ENCODE assay signal across 28 mouse cellular contexts in the genomic region with DNA sequence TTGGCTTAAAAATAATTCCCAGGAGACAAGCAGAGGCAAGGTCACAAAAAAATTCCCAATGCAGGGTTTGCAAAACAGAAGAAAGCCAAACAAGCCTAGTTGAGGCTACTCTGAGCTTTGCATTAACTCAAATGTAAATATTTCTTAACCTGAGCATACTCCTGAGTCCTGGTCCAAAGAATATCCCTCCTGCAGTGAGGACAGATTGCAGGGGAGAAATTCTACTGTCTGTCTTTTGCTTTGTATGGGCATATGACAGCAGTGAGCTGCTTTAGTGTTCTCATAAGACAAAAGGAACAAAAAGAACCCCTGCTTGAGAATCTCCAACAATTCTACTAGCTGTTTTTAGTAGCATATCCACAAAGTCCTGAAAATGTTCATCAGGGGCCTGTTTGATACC.
DNase-seq lines count a peak whose midpoint lies in the region; ATAC-seq lines count a peak whose summit lies in the region.
"Had no signal": no experiment of that assay in that cellular context is flagged by ENCODE, and none has a peak within 500 bp of the region (broad histone marks: within the 10 kb centered on the region; RNA-seq: fewer than 3 reads in every experiment).

No protein-coding gene starts in this region.

- no peaks in the 10 kb centered on the region for H3K27me3 ChIP-seq in liver, embryonic 16.5 days (ENCODE audit: control insufficient read depth, insufficient read depth, low read depth, low read length)
- H3K27me3 ChIP-seq in liver, embryonic 11.5 days (replicated peaks; ENCODE audit: control insufficient read depth, insufficient read depth, low read length) = no peaks in the 10 kb centered on the region
- H3K27me3 ChIP-seq in midbrain, embryonic 14.5 days (ENCODE audit: control insufficient read depth, insufficient read depth, low read length) = no peaks in the 10 kb centered on the region
- H3K27me3 ChIP-seq: embryonic facial prominence, embryonic 13.5 days; forebrain, embryonic 13.5 days; heart, embryonic 13.5 days had no signal

- no peaks in the 10 kb centered on the region for H3K36me3 ChIP-seq in liver, embryonic 16.5 days (ENCODE audit: control insufficient read depth, insufficient read depth)
- no peaks in the 10 kb centered on the region for H3K36me3 ChIP-seq in liver, embryonic 11.5 days (ENCODE audit: control insufficient read depth, insufficient read depth, low read length)
- no peaks in the 10 kb centered on the region for H3K36me3 ChIP-seq in midbrain, embryonic 14.5 days (ENCODE audit: control insufficient read depth, insufficient read depth, low read length)
- H3K36me3 ChIP-seq: embryonic facial prominence, embryonic 10.5 days; embryonic facial prominence, embryonic 13.5 days; forebrain, embryonic 10.5 days; heart, embryonic 10.5 days; heart, embryonic 13.5 days had no signal

- no peak overlapping the region for H3K4me3 ChIP-seq in liver, embryonic 16.5 days (ENCODE audit: low read depth, low read length)
- H3K4me3 ChIP-seq in liver, embryonic 11.5 days (ENCODE audit: low read depth, low read length) = no peak overlapping the region
- no peak overlapping the region for H3K4me3 ChIP-seq in midbrain, embryonic 14.5 days (replicated peaks; ENCODE audit: low read depth, low read length)
- H3K4me3 ChIP-seq: embryonic facial prominence, embryonic 10.5 days; embryonic facial prominence, embryonic 13.5 days; forebrain, embryonic 10.5 days; forebrain, embryonic 13.5 days; heart, adult 2 months; heart, embryonic 10.5 days; heart, embryonic 13.5 days had no signal

- ATAC-seq in liver, embryonic 16.5 days (ENCODE audit: low read depth) = peak; percentile 43; the same call in 1 of the 2 replicates
- no peak for ATAC-seq in liver, embryonic 11.5 days (replicated peaks; ENCODE audit: low FRiP score)
- ATAC-seq in midbrain, embryonic 14.5 days (ENCODE audit: low FRiP score, low TSS enrichment) = no peak
- ATAC-seq: activated CD4-positive, CD25-positive, alpha-beta regulatory T cell, adult 4 months; forebrain, embryonic 13.5 days; forebrain, embryonic 16.5 days; hindbrain, postnatal 0 days; inflammation-experienced regulatory T-cells, adult 6 months; intestine, embryonic 16.5 days had no signal

- no peak overlapping the region for H3K4me2 ChIP-seq in liver, embryonic 16.5 days (ENCODE audit: low read depth, low read length)
- no peak overlapping the region for H3K4me2 ChIP-seq in liver, embryonic 11.5 days
- no peak overlapping the region for H3K4me2 ChIP-seq in midbrain, embryonic 14.5 days (ENCODE audit: low read length)
- H3K4me2 ChIP-seq: embryonic facial prominence, embryonic 13.5 days; forebrain, embryonic 13.5 days; heart, embryonic 13.5 days; hindbrain, embryonic 14.5 days had no signal

- no peak overlapping the region for H3K9ac ChIP-seq in liver, embryonic 16.5 days (ENCODE audit: low read depth, low read length)
- H3K9ac ChIP-seq in liver, embryonic 11.5 days (ENCODE audit: low read depth, low read length) = no peak overlapping the region
- no peak overlapping the region for H3K9ac ChIP-seq in midbrain, embryonic 14.5 days (replicated peaks; ENCODE audit: low read length)
- H3K9ac ChIP-seq: embryonic facial prominence, embryonic 13.5 days; forebrain, embryonic 13.5 days; heart, embryonic 13.5 days; hindbrain, embryonic 14.5 days had no signal

- no peak overlapping the region for H3K27ac ChIP-seq in liver, embryonic 16.5 days (ENCODE audit: low read length)
- no peak overlapping the region for H3K27ac ChIP-seq in liver, embryonic 11.5 days (ENCODE audit: low read depth, low read length)
- no peak overlapping the region for H3K27ac ChIP-seq in midbrain, embryonic 14.5 days (replicated peaks; ENCODE audit: low read depth, low read length)
- H3K27ac ChIP-seq: embryonic facial prominence, embryonic 10.5 days; embryonic facial prominence, embryonic 13.5 days; forebrain, embryonic 10.5 days; forebrain, embryonic 13.5 days; heart, adult 2 months; heart, embryonic 10.5 days; heart, embryonic 13.5 days; hindbrain, embryonic 14.5 days; hindbrain, postnatal 0 days had no signal

- no peaks in the 10 kb centered on the region for H3K4me1 ChIP-seq in liver, embryonic 16.5 days (ENCODE audit: control insufficient read depth, low read depth, low read length)
- H3K4me1 ChIP-seq in liver, embryonic 11.5 days (replicated peaks; ENCODE audit: control insufficient read depth, insufficient read depth, low read length) = no peaks in the 10 kb centered on the region
- no peaks in the 10 kb centered on the region for H3K4me1 ChIP-seq in midbrain, embryonic 14.5 days (ENCODE audit: control insufficient read depth, insufficient read depth, low read length)
- H3K4me1 ChIP-seq: embryonic facial prominence, embryonic 10.5 days; embryonic facial prominence, embryonic 13.5 days; forebrain, embryonic 10.5 days; forebrain, embryonic 13.5 days; heart, embryonic 10.5 days; heart, embryonic 13.5 days had no signal

- no peaks in the 10 kb centered on the region for H3K9me3 ChIP-seq in liver, embryonic 16.5 days (replicated peaks; ENCODE audit: control insufficient read depth, low read length)
- no peaks in the 10 kb centered on the region for H3K9me3 ChIP-seq in liver, embryonic 11.5 days (ENCODE audit: control insufficient read depth, low read length)
- H3K9me3 ChIP-seq in midbrain, embryonic 14.5 days (ENCODE audit: control insufficient read depth, low read length) = no peaks in the 10 kb centered on the region
- H3K9me3 ChIP-seq: embryonic facial prominence, embryonic 10.5 days; embryonic facial prominence, embryonic 13.5 days; forebrain, embryonic 10.5 days; forebrain, embryonic 13.5 days; heart, embryonic 10.5 days; heart, embryonic 13.5 days had no signal

- DNase-seq in cerebellum, adult 11 months = peak; percentile 1
- no peak for DNase-seq in cerebellum, adult 8-10 months
- no peak for DNase-seq in liver, embryonic 11.5 days (ENCODE audit: low spot score)
- peak; percentile 22 to 30 for DNase-seq in cerebellum, postnatal 10 days
- peak; percentile 6 to 34 for DNase-seq in cerebellum, postnatal 36 days
- DNase-seq in midbrain, embryonic 14.5 days = no peak
- no peak for DNase-seq in kidney, postnatal 36 days
- DNase-seq: adrenal gland, adult 8-10 months; adrenal gland, postnatal 25 days; embryo, embryonic 11 days; gastrocnemius, postnatal 10 days; gastrocnemius, postnatal 36 days; heart, adult 2 months; heart, postnatal 14 days; heart, postnatal 4 days had no signal

Comparison
In these comparisons a context has a peak if more than half of its experiments do, and no peak if none do; other contexts are left out.
1. DNase-seq: peak in cerebellum, adult 11 months (single experiment), cerebellum, postnatal 10 days (2 of 2) and cerebellum, postnatal 36 days (2 of 2); none in cerebellum, adult 8-10 months (single experiment), liver, embryonic 11.5 days (single experiment), midbrain, embryonic 14.5 days (single experiment) and kidney, postnatal 36 days (0 of 2).